Mouse (Mus musculus): ENCODE measurements around the gene Atp8b2. TPM values are rescaled to one million over a fixed set of nuclear protein-coding genes. Genes with fewer than 3 reads are reported as not detected.

Atp8b2 gene
- polyA plus RNA-seq, 1 experiment from 2014 or later, result 11.5 TPM

GRCm38 (mm10) chr3:89948021-89948420 lies 15.3 kb downstream of the Atp8b2 start:
- Histone ChIP-seq H3K4me1 (ENCODE audit: control insufficient read depth, insufficient read depth, low read length) (peaks cover 6% of the 10 kb centered on the region; the same call in 1 of the 2 replicates), H3K4me2 (ENCODE audit: low read depth, low read length) (no peak overlapping the region), H3K27me3 (ENCODE audit: control insufficient read depth, insufficient read depth, low read length) (no peaks in the 10 kb centered on the region), H3K9ac (ENCODE audit: low read length) (no peak overlapping the region), H3K9me3 (replicated peaks; ENCODE audit: control insufficient read depth, low read length) (no peaks in the 10 kb centered on the region), H3K4me3 (ENCODE audit: low read length) (no peak overlapping the region), H3K27ac (ENCODE audit: low read length) (no peak overlapping the region), H3K36me3 (ENCODE audit: control insufficient read depth, insufficient read depth) (peaks cover 93% of the 10 kb centered on the region)
- no peak for ATAC-seq (replicated peaks; ENCODE audit: extremely low read depth, insufficient read depth, low FRiP score)
- 96% methylated on average over 11 of the region's 11 CpGs for WGBS

- no peak for ATAC-seq (replicated peaks; ENCODE audit: extremely low read depth, insufficient read depth, low FRiP score)
- no peak overlapping the region for H3K4me2 ChIP-seq (ENCODE audit: low read depth, low read length)
Observed at GRCm38 (mm10) chr3:89945026-89945425, 18.3 kb downstream of the Atp8b2 start.

GRCm38 (mm10) chr3:89942894-89943293 lies 20.4 kb downstream of the Atp8b2 start:
- no peak for ATAC-seq (replicated peaks; ENCODE audit: extremely low read depth, insufficient read depth, low FRiP score)
- no peaks in the 10 kb centered on the region for H3K4me1 ChIP-seq (ENCODE audit: control insufficient read depth, insufficient read depth, low read length)
- no peak overlapping the region for H3K27ac ChIP-seq (ENCODE audit: low read length)
- H3K9ac ChIP-seq (ENCODE audit: low read length), result no peak overlapping the region
- 82% methylated on average over 9 of the region's 9 CpGs for WGBS
- no peak overlapping the region for H3K4me3 ChIP-seq (ENCODE audit: low read length)
- no peak overlapping the region for H3K4me2 ChIP-seq (ENCODE audit: low read depth, low read length)
- H3K27me3 ChIP-seq (ENCODE audit: control insufficient read depth, insufficient read depth, low read length), result no peaks in the 10 kb centered on the region
- H3K36me3 ChIP-seq (ENCODE audit: control insufficient read depth, insufficient read depth), result peaks cover 77% of the 10 kb centered on the region
- H3K9me3 ChIP-seq (replicated peaks; ENCODE audit: control insufficient read depth, low read length), result no peaks in the 10 kb centered on the region

More at GRCm38 (mm10) chr3:89945026-89945425, 18.3 kb downstream of the Atp8b2 start:
- Histone ChIP-seq H3K27ac (ENCODE audit: low read length) (no peak overlapping the region), H3K27me3 (ENCODE audit: control insufficient read depth, insufficient read depth, low read length) (no peaks in the 10 kb centered on the region), H3K9ac (ENCODE audit: low read length) (no peak overlapping the region), H3K9me3 (replicated peaks; ENCODE audit: control insufficient read depth, low read length) (no peaks in the 10 kb centered on the region), H3K4me1 (ENCODE audit: control insufficient read depth, insufficient read depth, low read length) (peaks cover 6% of the 10 kb centered on the region; the same call in 1 of the 2 replicates), H3K4me3 (ENCODE audit: low read length) (no peak overlapping the region), H3K36me3 (ENCODE audit: control insufficient read depth, insufficient read depth) (peaks cover 82% of the 10 kb centered on the region)
- 81% methylated on average over 8 of the region's 8 CpGs for WGBS

GRCm38 (mm10) chr3:89936495-89936894 lies 26.8 kb downstream of the Atp8b2 start:
- no peak overlapping the region for H3K27ac ChIP-seq (ENCODE audit: low read length)
- peaks cover 31% of the 10 kb centered on the region for H3K36me3 ChIP-seq (ENCODE audit: control insufficient read depth, insufficient read depth)
- H3K4me3 ChIP-seq (ENCODE audit: low read length), result no peak overlapping the region
- no peak overlapping the region for H3K9ac ChIP-seq (ENCODE audit: low read length)
- H3K27me3 ChIP-seq (ENCODE audit: control insufficient read depth, insufficient read depth, low read length), result no peaks in the 10 kb centered on the region
- no peaks in the 10 kb centered on the region for H3K4me1 ChIP-seq (ENCODE audit: control insufficient read depth, insufficient read depth, low read length)
- ATAC-seq (replicated peaks; ENCODE audit: extremely low read depth, insufficient read depth, low FRiP score), result no peak
- WGBS, result 91% methylated on average over 3 of the region's 3 CpGs
- H3K9me3 ChIP-seq (replicated peaks; ENCODE audit: control insufficient read depth, low read length), result peaks cover 6% of the 10 kb centered on the region
- no peak overlapping the region for H3K4me2 ChIP-seq (ENCODE audit: low read depth, low read length)

GRCm38 (mm10) chr3:89932925-89933324 lies 30.4 kb downstream of the Atp8b2 start:
- WGBS, result 90% methylated on average over 2 of the region's 2 CpGs
- H3K4me3 ChIP-seq (ENCODE audit: low read length), result no peak overlapping the region
- H3K36me3 ChIP-seq (ENCODE audit: control insufficient read depth, insufficient read depth), result peaks cover 6% of the 10 kb centered on the region; the same call in 1 of the 2 replicates
- peaks cover 6% of the 10 kb centered on the region for H3K9me3 ChIP-seq (replicated peaks; ENCODE audit: control insufficient read depth, low read length)
- no peaks in the 10 kb centered on the region for H3K4me1 ChIP-seq (ENCODE audit: control insufficient read depth, insufficient read depth, low read length)
- H3K27ac ChIP-seq (ENCODE audit: low read length), result no peak overlapping the region
- ATAC-seq (replicated peaks; ENCODE audit: extremely low read depth, insufficient read depth, low FRiP score), result no peak
- no peaks in the 10 kb centered on the region for H3K27me3 ChIP-seq (ENCODE audit: control insufficient read depth, insufficient read depth, low read length)
- H3K4me2 ChIP-seq (ENCODE audit: low read depth, low read length), result no peak overlapping the region
- no peak overlapping the region for H3K9ac ChIP-seq (ENCODE audit: low read length)

- H3K27ac ChIP-seq (ENCODE audit: low read length), result no peak overlapping the region
- H3K9me3 ChIP-seq (replicated peaks; ENCODE audit: control insufficient read depth, low read length), result peaks cover 3% of the 10 kb centered on the region
- no peak overlapping the region for H3K4me3 ChIP-seq (ENCODE audit: low read length)
- H3K4me2 ChIP-seq (ENCODE audit: low read depth, low read length), result no peak overlapping the region
- H3K27me3 ChIP-seq (ENCODE audit: control insufficient read depth, insufficient read depth, low read length), result no peaks in the 10 kb centered on the region
- 63% methylated on average over 4 of the region's 4 CpGs for WGBS
- no peak overlapping the region for H3K9ac ChIP-seq (ENCODE audit: low read length)
- H3K4me1 ChIP-seq (ENCODE audit: control insufficient read depth, insufficient read depth, low read length), result no peaks in the 10 kb centered on the region
- no peaks in the 10 kb centered on the region for H3K36me3 ChIP-seq (ENCODE audit: control insufficient read depth, insufficient read depth)
- no peak for ATAC-seq (replicated peaks; ENCODE audit: extremely low read depth, insufficient read depth, low FRiP score)
Observed at GRCm38 (mm10) chr3:89928956-89929355, 34.4 kb downstream of the Atp8b2 start.

- Histone ChIP-seq H3K36me3 (ENCODE audit: control insufficient read depth, insufficient read depth) (no peaks in the 10 kb centered on the region), H3K27ac (ENCODE audit: low read length) (no peak overlapping the region), H3K4me2 (ENCODE audit: low read depth, low read length) (no peak overlapping the region), H3K4me3 (ENCODE audit: low read length) (no peak overlapping the region), H3K9me3 (replicated peaks; ENCODE audit: control insufficient read depth, low read length) (no peaks in the 10 kb centered on the region), H3K27me3 (ENCODE audit: control insufficient read depth, insufficient read depth, low read length) (no peaks in the 10 kb centered on the region), H3K9ac (ENCODE audit: low read length) (no peak overlapping the region), H3K4me1 (ENCODE audit: control insufficient read depth, insufficient read depth, low read length) (no peaks in the 10 kb centered on the region)
- 91% methylated on average over 1 of the region's 1 CpGs for WGBS
- ATAC-seq (replicated peaks; ENCODE audit: extremely low read depth, insufficient read depth, low FRiP score), result no peak
Observed at GRCm38 (mm10) chr3:89926440-89926839, 36.9 kb downstream of the Atp8b2 start.

- H3K4me2 ChIP-seq (ENCODE audit: low read depth, low read length), result no peak overlapping the region
- H3K4me1 ChIP-seq (ENCODE audit: control insufficient read depth, insufficient read depth, low read length), result no peaks in the 10 kb centered on the region
- ATAC-seq (replicated peaks; ENCODE audit: extremely low read depth, insufficient read depth, low FRiP score), result no peak
- H3K4me3 ChIP-seq (ENCODE audit: low read length), result no peak overlapping the region
- H3K36me3 ChIP-seq (ENCODE audit: control insufficient read depth, insufficient read depth), result no peaks in the 10 kb centered on the region
- no peak overlapping the region for H3K9ac ChIP-seq (ENCODE audit: low read length)
- no peak overlapping the region for H3K27ac ChIP-seq (ENCODE audit: low read length)
- no peaks in the 10 kb centered on the region for H3K27me3 ChIP-seq (ENCODE audit: control insufficient read depth, insufficient read depth, low read length)
- WGBS, result 58% methylated on average over 6 of the region's 6 CpGs
- H3K9me3 ChIP-seq (replicated peaks; ENCODE audit: control insufficient read depth, low read length), result no peaks in the 10 kb centered on the region
Observed at GRCm38 (mm10) chr3:89920711-89921110, 42.6 kb downstream of the Atp8b2 start.

GRCm38 (mm10) chr3:89917408-89917807 lies 45.9 kb downstream of the Atp8b2 start:
- Histone ChIP-seq H3K4me3 (ENCODE audit: low read length) (no peak overlapping the region), H3K27ac (ENCODE audit: low read length) (no peak overlapping the region), H3K36me3 (ENCODE audit: control insufficient read depth, insufficient read depth) (no peaks in the 10 kb centered on the region), H3K4me2 (ENCODE audit: low read depth, low read length) (no peak overlapping the region), H3K9me3 (replicated peaks; ENCODE audit: control insufficient read depth, low read length) (no peaks in the 10 kb centered on the region), H3K4me1 (ENCODE audit: control insufficient read depth, insufficient read depth, low read length) (peaks cover 10% of the 10 kb centered on the region; the same call in 1 of the 2 replicates), H3K27me3 (ENCODE audit: control insufficient read depth, insufficient read depth, low read length) (peaks cover 11% of the 10 kb centered on the region), H3K9ac (ENCODE audit: low read length) (no peak overlapping the region)
- no peak for ATAC-seq (replicated peaks; ENCODE audit: extremely low read depth, insufficient read depth, low FRiP score)
- 45% methylated on average over 3 of the region's 3 CpGs for WGBS
